Mouse (Mus musculus) heart, postnatal 0 days (tissue): ENCODE results near the gene Allc.
A peak's percentile ranks its signal among the peaks of the same experiment; 100 is the strongest.

Experiments
- CTCF ChIP-seq: IDR thresholded peaks from 2 replicates; pipeline ENCODE4 v1.5.1; 2016; ENCODE audit warnings: antibody characterized with exemption, control low read depth, low read depth
- EP300 ChIP-seq: IDR thresholded peaks from 2 replicates; pipeline ENCODE4 v1.6.1; 2016; ENCODE audit warnings: antibody characterized with exemption, low read depth

GRCm38 (mm10) chr12:28579132-28579531 is 3.2 kb downstream of the Allc start:
- TF ChIP-seq CTCF: peak; percentile 37
- TF ChIP-seq EP300: no peak
